Mouse (Mus musculus): ENCODE measurements around the gene Srgap3.
"Not testable (repeated sequence)": the region's sequence is repeated elsewhere in the genome, so short reads cannot be mapped to it uniquely, and the experiment has no call there.

Gene Srgap3

DNA sequence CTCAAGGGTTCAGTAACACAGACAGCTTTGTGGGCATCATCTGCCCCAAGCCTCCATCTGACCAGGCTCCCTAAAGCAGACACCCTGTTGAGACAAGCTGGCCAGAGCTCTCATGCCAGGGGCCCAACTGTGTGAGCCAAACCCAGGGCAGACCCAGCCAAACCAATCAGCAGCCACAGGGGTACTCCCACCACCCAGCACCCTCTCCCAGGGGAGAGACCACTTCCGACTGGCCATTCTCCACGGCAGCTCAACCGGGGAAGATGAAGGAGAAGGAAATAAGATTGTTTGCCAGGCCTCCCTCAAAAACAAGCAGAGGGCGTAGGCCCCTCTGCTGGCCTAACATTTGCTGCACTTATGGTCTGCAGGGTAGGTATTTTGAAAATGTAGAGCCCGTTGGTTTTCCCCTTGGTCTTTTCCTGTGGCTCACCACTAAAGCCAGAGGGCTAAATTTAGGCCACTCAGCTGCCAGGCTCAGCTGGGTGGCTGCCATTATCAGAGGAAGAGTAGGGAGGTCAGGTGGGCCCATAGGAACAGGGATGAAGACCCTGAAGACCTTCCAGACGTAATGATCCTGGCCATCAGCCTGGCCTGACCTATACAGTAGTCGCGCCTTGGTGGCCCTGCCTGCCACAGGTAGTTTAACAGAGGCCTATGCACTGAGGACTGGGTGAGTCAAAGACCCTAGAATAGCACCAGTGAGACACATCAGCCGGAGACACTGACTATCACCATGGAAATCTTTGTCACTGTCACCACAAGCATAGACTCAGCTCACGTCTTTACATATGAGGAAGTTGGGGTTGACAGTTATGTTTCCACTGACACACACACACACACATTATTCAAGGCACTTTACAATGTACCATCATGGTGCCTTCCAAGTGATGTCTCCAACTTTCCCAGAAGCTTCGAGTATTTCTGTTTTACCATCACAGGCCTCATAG is 85.4 kb downstream of the Srgap3 start:
- no peak for DNase-seq (ENCODE audit: low spot score in 2 of 2)

DNA sequence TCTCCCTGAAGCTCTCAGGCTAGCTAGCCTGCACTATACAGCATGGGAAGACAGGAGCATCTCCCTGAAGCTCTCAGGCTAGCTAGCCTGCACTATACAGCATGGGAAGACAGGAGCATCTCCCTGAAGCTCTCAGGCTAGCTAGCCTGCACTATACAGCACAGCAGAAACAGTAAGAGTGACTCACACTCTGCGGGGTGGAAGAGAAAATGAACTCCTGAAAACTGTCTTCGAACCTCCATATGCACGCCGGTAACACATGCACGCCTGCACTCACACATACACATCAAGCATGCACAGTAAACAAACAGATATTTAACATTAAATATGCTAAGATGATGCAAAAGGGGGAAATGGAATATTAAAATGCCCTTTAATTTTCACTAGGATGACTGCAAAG is 86.8 kb downstream of the Srgap3 start:
- not testable (repeated sequence) for DNase-seq (ENCODE audit: low spot score in 2 of 2)

DNA sequence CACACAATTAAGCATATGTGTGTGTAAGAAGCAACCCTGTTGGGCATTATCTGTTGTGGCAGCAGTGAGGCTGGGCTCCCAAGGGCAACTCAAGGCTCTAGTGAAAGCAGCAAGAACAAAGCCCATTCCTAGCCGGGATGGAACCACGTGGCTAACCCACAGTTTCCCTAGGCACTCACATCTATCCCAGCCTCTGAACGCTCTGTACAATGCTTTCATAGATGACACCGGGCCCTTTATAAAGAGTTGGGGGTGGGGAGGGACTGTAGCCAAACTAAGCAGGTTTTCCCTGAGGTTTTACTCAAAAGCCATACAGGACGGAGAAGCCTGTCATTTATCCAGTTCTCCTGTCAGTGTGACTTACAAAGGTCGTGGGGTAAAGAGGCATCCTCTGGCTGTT is 90.0 kb downstream of the Srgap3 start:
- DNase-seq (ENCODE audit: low spot score in 2 of 2) = no peak

DNA sequence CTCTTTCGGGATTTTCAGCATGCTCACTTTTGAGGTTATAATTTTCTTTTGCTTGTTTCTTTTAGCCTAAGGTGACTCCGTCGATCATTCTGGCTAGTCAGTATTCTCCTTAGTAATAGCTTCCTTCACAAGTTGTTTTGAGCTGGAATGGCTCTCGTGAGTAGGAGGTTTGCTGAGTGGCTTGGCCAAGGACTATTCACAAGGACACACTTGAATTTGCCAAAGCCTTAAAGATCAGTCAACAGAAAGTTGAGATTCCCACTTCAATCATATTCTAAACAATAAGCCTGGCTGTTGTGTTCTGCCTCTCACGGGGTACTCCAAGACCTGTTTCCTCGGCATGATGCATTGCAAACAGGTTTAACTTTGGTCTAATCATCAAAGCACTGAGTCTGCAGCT is 91.9 kb downstream of the Srgap3 start:
- DNase-seq (ENCODE audit: low spot score in 2 of 2) = no peak

DNA sequence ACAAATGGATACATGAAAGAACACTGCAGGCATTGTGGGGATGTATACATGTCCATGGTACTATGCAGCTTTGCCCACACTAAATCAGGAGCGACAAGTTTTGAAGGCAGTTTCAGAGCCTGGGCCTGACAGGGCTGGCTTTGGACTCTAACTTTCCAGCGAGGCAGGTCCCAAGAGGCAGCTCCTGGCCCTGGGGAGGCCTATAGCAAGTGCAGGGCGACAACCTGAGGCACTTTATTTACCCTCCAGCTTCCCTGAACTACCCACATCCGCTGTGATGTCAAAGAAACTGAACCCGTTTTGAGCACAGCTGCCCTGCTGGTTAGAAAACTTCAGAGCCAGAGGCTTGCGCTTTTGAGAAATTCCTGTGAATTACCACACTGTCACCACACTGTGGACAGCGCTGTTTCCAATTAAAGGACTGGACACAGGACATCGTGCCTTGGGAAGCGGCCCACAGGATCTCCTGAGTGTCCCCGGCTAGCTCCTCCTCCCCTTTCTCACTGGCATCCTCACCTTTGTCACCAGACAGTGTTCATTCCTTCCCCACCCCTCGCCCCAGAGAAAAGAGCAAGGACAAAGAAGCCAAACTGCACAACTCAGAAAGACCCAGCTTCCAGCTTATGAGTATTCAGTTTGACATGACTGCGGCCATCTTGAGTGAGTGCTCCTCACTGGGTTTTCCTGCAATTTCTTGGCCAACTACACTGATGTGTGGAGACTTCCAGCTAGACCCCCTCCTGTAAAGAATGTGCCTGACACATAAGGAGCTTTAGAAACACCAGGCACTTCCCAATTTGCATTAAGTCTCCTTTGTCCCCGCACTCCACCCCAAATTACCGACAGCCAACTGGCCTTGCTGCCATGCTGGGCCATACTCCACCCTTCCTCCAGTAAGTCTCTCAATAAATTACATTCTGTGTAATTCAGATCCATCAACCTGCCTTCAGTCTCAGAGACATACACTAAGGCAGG is 94.5 kb downstream of the Srgap3 start:
- no peak for DNase-seq (ENCODE audit: low spot score in 2 of 2)

DNA sequence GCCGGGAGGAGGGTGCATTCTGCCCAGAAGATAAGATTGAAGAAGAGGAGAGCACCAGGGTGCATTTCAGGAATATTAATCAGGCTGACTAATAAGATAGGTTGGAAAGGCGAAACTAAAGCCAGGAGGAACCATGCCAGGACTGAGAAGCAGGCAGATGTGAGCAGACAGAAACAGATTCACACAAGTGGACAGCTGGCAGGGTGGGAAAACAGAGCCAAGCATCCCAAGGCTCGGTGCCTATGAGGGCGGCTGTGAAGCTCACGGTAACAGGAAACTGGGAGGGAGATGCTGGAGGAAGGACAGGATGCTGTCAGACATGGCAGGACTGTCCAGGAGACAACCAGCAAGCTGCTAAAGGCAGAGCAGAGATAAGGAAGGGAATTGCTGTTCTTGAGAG is 96.3 kb downstream of the Srgap3 start:
- DNase-seq (ENCODE audit: low spot score in 2 of 2) = peak; percentile 55 to 66

DNA sequence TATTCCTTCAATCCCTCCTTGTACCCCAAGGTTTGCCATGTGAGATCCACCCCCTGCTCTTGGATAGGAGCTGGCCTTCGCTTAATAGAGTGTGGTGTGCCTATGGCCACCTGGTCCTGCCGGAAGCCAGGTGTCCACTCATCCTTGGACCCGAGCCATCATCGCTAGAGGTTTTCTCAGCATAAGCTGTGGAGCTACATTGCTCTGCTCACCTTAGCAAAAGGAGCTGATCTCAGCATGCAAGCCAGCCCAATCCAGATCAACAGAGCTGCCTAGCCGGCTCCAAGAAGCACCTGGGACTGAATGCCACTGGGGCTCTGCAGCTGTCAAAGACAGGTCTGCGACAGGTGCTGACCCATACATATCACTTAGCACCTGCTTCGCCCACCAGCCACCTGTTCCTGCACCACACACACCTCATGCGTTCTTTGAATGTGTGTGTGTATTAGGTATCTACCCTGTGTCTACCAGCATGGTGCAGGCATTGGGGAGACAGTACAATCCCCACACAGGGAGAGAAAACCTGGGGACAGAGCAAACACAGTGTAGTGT is 98.4 kb downstream of the Srgap3 start:
- DNase-seq (ENCODE audit: low spot score in 2 of 2) = no peak

DNA sequence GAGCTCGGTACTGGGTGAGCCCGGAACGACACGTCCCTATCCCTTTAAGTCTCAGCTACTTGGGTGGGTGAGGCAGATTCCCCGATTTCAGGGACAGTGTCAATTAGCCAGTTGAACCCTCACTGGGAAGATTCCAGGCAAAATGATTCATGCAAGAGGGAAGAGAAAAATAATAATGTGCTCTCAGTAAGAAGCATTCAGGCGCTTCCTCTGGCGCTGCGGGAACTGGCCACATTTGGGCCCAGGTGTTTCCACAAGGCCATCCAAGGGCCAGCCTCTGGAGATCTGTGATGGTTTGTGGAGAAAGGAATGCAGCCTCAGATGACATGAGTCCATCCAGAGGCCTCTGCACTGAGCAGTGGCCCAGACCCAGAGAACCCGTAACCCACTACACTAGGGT is 100.2 kb downstream of the Srgap3 start:
- DNase-seq (ENCODE audit: low spot score in 2 of 2) = no peak

DNA sequence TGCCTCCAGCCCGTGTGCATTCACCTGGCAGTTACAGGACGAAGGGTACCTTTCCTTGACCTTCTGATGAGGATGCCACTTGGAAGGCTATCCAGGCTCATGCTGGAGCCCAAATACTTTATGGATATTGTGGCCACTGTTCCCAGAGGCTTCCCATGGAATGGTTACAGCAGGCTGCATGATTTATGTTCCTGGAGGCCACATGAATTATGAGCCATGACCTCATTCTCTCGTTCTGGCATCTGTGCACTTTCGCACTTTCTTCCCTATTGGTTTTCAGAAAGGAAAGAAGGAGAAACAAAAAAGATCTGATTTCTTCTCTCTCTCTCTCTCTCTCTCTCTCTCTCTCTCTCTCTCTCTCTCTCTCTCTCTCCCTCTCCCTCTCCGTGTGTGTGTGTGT is 104.6 kb downstream of the Srgap3 start:
- DNase-seq (ENCODE audit: low spot score in 2 of 2) = no peak

DNA sequence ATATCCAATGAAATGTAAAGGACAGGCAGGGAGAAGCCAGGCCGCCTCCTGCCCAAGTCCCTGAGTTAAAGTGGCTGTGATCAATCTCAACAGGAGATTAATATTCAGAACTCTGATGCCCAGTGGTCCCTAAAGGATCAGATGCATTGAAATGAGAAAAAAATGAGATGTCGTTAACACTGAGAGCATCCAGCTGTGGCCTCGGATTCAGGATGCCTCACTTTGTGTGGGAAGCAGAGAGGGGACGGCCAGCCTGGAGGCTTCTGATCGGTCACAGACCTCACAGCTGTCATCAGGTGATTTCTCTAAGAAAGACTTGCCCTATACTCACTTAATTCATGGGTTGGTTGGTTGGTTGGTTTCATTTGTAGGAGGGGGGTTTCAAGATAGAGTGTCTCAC is 106.7 kb downstream of the Srgap3 start:
- DNase-seq (ENCODE audit: low spot score in 2 of 2) = no peak

DNA sequence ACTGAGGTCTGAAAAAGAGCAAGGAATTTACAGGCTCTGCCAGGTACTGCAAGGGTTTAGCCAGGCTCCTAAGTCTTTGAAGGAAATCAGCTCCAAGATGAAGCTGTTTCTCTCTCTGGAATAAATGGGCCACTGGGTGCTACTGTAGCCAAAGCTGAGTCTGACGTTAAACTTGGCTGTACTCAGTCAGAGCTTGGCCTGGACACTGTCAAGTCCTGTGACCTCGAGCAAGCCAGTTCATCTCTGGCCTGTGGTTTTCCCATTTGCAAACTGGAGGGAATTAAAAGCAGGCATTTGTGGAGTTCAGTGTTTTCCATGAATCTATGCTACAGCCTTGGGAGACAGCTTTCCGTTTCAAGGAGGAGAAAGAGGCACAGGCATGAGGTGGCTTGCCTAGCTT is 107.7 kb downstream of the Srgap3 start:
- no peak for DNase-seq (ENCODE audit: low spot score in 2 of 2)

DNA sequence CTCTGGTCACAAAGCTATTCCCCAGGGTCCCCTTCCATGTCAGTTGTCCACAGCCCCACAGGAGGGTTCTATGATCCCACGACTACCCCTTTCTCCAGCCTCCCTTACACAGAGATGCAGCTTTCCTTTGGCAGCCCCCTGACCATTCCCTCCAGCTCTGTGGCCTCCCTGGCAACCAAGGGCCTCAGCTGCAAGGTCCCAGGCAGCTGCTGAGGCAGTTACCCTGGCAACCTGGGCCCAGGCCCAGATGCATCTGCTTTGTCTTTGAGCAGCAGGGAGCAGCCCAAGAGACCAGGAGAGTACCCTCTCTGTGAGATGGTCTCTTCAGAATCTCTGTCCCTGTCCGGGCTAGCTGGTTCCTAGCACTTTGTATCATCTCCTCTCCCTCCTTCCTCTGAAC is 108.2 kb downstream of the Srgap3 start:
- peak; percentile 90 to 92 for DNase-seq (ENCODE audit: low spot score in 2 of 2)

DNA sequence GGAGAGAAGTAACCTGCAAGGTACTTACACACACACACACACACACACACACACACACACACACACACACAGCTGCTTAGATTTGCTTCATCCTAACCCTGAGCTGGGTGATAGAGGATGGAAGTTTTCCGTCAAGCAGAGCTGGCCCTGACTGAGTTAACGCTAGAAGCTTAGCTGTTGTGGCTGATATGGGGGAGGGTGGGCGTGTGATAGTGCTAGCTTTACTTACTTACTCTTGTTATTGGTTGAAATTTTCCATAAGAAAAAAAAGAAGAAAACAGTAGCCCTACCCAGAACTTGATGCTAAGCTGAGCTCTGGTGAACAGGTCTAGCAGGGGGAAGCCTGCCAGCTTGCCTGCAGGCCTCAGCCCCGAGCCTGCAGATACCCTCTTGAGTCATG is 110.4 kb downstream of the Srgap3 start:
- DNase-seq (ENCODE audit: low spot score in 2 of 2) = no peak

DNA sequence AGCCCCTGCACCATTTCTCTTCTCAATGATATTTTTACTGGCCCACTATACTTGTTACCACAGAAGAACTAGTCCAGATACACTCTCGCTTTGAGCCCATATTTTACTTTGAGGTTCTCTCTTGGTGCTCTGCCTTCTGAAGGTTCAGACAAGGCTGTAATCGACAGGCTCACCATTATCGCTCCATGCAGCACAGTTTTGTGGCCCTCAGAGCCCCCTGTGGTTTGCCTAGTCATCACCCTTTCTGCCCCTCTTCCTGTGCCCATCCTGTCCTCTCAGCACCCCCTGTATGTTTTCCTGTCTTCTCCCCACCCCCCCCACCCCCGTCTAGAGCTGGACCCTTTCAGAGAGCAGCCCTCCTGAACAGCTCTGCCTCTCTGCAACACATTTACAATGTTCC is 111.7 kb downstream of the Srgap3 start:
- DNase-seq (ENCODE audit: low spot score in 2 of 2) = no peak

DNA sequence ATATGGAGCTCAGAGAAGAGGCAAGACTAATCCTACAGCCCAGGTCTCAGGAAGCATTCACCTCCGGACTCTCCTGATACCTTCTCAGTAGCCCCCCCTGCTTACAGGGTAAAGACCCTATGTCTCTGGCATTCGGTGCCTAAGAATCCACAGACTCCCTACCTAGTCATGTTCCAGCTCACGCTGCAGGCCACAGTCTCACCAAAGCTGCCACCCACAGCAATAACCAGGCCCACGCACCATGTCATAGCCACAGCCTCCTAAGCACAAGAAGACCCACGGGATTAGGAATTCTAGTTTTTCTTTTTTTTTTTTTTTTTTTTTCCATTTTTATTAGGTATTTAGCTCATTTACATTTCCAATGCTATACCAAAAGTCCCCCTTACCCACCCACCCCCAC is 112.6 kb downstream of the Srgap3 start:
- DNase-seq (ENCODE audit: low spot score in 2 of 2) = no peak

DNA sequence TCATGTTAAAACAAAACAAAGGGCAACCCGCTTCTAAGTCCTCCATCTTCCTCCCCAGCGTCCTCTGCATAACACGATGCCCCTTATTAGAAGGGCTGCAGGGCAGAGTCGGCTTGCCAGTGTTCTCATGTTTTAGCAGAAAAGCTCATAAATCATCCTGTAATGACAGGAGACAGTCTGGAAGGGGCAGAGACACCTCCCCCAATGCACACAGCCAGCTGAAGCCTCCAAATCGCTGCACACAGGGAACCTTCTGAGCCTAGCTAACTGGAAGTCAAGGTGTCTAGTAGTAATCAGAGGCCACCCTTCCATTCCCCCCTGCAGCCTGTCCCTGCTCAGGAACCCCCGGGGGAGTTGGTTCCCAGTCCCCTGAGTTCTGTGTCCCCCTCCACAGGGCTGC is 113.3 kb downstream of the Srgap3 start:
- no peak for DNase-seq (ENCODE audit: low spot score in 2 of 2)

DNA sequence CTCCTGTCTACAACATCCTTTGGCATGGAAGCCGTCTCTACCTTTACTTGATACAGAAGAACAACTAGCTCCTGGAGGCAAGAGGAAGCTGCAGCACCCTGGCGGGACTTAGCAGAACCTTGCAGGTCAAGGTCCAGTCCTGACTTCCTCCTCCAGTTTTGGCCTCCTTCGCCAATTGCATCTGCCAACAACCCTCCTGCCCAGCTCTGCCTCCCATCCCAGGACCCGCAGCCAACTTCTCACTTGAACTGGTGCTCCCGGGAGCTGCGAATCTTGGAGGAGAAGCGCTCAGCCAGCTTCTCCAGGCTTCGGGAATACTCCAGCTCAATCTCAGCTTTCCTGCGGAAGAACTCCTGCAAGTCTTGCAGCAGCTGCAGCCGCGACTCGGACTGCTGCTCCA is 117.9 kb downstream of the Srgap3 start:
- DNase-seq (ENCODE audit: low spot score in 2 of 2) = no peak

DNA sequence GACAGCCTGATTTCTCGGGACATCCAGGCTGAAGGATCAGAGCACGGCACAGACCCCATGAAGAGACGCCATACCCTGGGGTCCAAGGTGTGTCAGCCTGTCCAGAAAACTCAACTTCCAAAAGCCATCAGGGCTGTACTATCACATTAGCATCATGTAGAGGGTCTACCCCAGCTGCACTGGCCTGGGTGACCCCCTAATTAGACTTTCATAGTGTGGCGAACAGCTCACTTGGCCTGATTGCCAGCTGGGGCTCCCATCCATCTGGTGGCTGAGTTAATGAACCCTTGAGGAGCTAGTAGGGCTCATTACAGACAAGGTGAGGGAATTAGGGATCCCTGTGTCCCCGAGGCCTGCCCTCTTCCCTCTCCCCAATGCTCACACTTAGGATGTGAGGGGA is 118.6 kb downstream of the Srgap3 start:
- DNase-seq (ENCODE audit: low spot score in 2 of 2) = no peak

DNA sequence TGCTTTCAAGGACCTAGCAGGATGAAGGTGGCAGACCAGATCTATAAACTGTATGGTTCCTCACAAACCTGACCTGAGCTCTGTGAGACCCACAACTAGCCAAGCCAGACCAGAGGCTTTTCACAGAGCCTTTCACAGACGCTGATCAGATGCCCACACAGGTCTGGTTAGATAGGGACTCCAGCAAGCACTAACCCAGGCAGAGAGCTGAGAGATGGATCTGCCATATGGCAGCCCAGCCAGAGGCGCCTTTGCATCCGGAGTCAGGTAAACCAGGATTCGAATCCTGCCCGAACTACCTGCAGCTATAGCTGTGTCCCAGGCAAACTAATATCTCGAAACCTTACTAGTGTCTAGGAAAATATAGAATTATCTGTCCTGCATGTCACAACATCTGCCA is 121.4 kb downstream of the Srgap3 start:
- DNase-seq (ENCODE audit: low spot score in 2 of 2) = no peak

DNA sequence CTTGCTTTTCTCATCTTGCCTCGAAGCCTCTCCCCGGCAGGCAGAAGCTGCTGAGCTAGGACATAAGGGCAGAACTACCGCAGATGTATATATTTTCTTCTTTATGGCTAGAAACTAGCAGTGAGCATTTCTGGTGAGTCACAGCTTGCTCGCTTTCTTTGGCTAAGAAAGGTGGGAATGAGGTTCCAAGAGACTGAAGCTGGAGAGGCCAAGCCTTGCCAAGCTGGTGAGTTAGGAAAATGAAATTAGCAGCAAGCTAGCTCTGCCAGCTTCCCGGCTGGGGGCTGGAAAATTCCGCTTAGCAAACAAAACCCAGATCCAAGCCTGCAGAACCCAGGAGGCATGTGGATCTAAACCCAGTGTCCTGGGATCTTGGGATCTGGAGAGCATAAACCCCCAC is 124.0 kb downstream of the Srgap3 start:
- DNase-seq (ENCODE audit: low spot score in 2 of 2) = peak; percentile 75 to 84

DNA sequence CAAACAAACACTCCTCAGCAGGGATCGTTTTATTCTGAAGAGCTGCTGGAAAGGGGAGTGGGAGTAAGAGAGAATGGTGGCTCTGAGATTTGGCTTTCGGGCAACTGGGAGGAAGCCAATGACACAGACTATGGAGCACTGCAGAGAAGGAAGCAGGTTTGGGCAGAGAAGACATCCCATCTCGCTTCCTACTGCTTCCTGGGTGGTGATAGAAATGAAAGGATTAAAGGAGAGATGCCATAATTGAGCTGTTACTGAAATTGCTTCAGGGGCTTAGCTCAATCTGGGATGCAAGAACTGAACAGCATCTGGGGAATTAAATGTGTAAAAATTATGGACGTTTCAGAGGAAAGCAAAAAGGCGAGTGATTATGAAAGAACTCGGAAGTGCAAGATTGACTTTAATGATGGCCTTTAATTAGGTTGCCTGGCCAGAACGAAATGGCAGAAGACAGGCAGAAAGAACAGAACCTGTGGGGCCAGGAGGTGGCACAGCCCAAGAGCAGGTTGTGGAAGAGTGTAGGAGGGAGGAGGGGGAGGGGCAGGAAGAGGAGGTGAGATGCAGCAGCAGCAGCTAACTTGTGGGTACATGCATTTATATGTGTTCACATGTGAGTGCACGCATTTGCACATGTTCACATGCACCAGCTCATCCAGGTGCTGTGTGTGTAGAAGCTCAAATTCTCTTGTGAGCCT is 126.6 kb downstream of the Srgap3 start:
- DNase-seq (ENCODE audit: low spot score in 2 of 2) = peak; percentile 60 to 69

DNA sequence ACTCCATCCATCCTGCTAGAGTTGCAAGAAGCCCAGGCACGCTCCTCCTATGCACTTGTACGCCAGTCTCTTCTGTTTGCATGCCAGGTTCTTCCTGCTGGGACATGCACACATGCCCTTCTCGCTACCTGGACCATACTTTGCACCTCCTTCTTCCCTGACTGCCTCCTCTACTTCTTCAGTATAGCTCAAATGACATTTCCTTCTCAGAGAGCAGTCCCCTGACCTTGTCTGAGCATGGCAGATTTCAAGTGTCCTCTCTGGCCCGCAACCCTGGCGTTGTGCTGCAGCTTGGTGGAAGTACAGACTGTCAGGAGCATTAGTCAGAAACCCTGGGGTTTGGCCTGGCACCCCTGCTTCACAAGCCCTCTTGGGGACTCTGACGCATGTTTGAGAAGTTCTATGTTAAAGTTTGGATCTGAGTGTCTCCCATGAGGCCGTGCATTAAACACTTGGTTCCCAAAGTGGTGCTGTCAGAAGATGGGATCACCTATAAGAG is 128.6 kb downstream of the Srgap3 start:
- no peak for DNase-seq (ENCODE audit: low spot score in 2 of 2)

Measured in right cerebral cortex, postnatal 10 days (tissue).